Mouse (Mus musculus): ENCODE measurements around the gene Zfp385a. TPM values are rescaled to one million over a fixed set of nuclear protein-coding genes. Genes with fewer than 3 reads are reported as not detected.
A peak's percentile ranks its signal among the peaks of the same experiment; 100 is the strongest.

Gene Zfp385a
- polyA plus RNA-seq, 1 experiment: 35.6 TPM

- Histone ChIP-seq H3ac (ENCODE audit: control insufficient read depth, insufficient read length) (no peak overlapping the region), H3K4me2 (ENCODE audit: low read depth) (no peak overlapping the region), H3K36me3 (ENCODE audit: control insufficient read depth, insufficient read depth) (no peaks in the 10 kb centered on the region), H3K27me3 (ENCODE audit: control insufficient read depth, insufficient read depth, insufficient read length) (no peaks in the 10 kb centered on the region), H3K79me2 (ENCODE audit: control insufficient read depth, insufficient read depth) (no peaks in the 10 kb centered on the region), H3K4me3 (no peak overlapping the region)
- TF ChIP-seq TCF12 (IDR thresholded peaks at IDR 0.05; ENCODE audit: insufficient read depth, poor library complexity, severe bottlenecking) (no peak), CEBPB (IDR thresholded peaks at IDR 0.05; ENCODE audit: insufficient read depth, poor library complexity, severe bottlenecking) (peak; percentile 64; the same call in 1 of the 2 replicates), REST (IDR thresholded peaks at IDR 0.05; ENCODE audit: insufficient read depth, insufficient read length) (no peak), MYOD1 (IDR thresholded peaks at IDR 0.05; ENCODE audit: control insufficient read depth in 1 of 3, insufficient read length in 2 of 3, low read depth in 2 of 3) (no peak), MYOG (IDR thresholded peaks at IDR 0.05; ENCODE audit: control insufficient read depth in 1 of 3, insufficient read depth in 1 of 3, insufficient read length in 2 of 3, low read depth in 2 of 3) (no peak), POLR2A (IDR thresholded peaks at IDR 0.05; ENCODE audit: insufficient read length, low read depth) (no peak), SRF (IDR thresholded peaks at IDR 0.05; ENCODE audit: control insufficient read depth, insufficient read length, low read depth) (no peak)
Observed at GRCm38 (mm10) chr15:103382075-103382474, 42.2 kb upstream of the Zfp385a start.

DNA sequence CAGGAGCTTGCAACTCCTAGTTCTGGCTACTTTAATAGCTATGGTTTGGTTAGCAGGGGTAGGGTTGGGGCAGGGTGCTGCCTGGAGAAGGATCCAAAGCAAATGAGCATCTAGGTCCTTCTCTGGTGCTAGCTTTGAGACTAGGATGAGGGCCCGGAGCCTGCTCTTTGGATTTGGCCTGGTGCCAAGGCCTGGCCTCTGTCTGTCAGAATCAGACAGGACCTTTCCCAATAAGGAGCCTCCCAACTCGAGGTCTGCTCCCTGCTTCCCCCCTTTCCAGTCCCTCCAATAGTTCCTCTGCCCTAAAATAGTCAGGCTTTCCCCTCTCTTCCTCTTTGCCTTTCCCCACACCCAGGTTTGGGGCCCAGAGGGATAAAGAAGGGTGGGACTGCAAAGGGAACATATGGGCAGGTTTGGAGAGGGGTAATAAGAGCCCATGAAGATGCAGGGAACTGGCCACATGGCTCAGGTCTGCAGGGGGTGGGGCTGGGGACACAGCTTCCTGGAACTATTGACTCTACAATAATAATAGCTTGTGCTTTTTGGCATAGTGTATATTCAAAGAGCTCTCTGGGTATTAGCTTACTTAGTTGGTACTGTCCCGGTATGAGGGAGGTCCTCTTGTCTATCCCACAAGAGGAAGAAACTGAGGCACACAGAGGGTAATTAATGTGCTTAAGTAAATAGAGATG is 38.9 kb upstream of the Zfp385a start:
- Histone ChIP-seq H3K4me3 (no peak overlapping the region), H3K4me2 (ENCODE audit: low read depth) (peak overlapping the region; percentile 61), H3ac (ENCODE audit: control insufficient read depth, insufficient read length) (no peak overlapping the region), H3K27me3 (ENCODE audit: control insufficient read depth, insufficient read depth, insufficient read length) (no peaks in the 10 kb centered on the region), H3K36me3 (ENCODE audit: control insufficient read depth, insufficient read depth) (no peaks in the 10 kb centered on the region), H3K79me2 (ENCODE audit: control insufficient read depth, insufficient read depth) (no peaks in the 10 kb centered on the region)
- TF ChIP-seq TCF3 (IDR thresholded peaks at IDR 0.05; ENCODE audit: insufficient read length, low read depth): no peak
- TF ChIP-seq MYOD1 (IDR thresholded peaks at IDR 0.05; ENCODE audit: control insufficient read depth in 1 of 3, insufficient read length in 2 of 3, low read depth in 2 of 3): no peak
- TF ChIP-seq CEBPB (IDR thresholded peaks at IDR 0.05; ENCODE audit: insufficient read depth, poor library complexity, severe bottlenecking): no peak
- TF ChIP-seq MYOG (IDR thresholded peaks at IDR 0.05; ENCODE audit: control insufficient read depth in 1 of 3, insufficient read depth in 1 of 3, insufficient read length in 2 of 3, low read depth in 2 of 3): no peak
- no peak for TF ChIP-seq E2F4 (IDR thresholded peaks at IDR 0.05; ENCODE audit: insufficient read depth)
- no peak for TF ChIP-seq MAX (IDR thresholded peaks at IDR 0.05; ENCODE audit: low read depth)
- TF ChIP-seq USF1 (IDR thresholded peaks at IDR 0.05; ENCODE audit: low read depth): no peak
- TF ChIP-seq REST (IDR thresholded peaks at IDR 0.05; ENCODE audit: insufficient read depth, insufficient read length): no peak
- TF ChIP-seq SRF (IDR thresholded peaks at IDR 0.05; ENCODE audit: control insufficient read depth, insufficient read length, low read depth): no peak
- TF ChIP-seq TCF12 (IDR thresholded peaks at IDR 0.05; ENCODE audit: insufficient read depth, poor library complexity, severe bottlenecking): no peak
- TF ChIP-seq POLR2AphosphoS2 (IDR thresholded peaks at IDR 0.05; ENCODE audit: insufficient read length, low read depth): no peak
- TF ChIP-seq POLR2A (IDR thresholded peaks at IDR 0.05; ENCODE audit: insufficient read length, low read depth): no peak

- Histone ChIP-seq H3K4me3 (no peak overlapping the region), H3ac (ENCODE audit: control insufficient read depth, insufficient read length) (no peak overlapping the region), H3K27me3 (ENCODE audit: control insufficient read depth, insufficient read depth, insufficient read length) (no peaks in the 10 kb centered on the region), H3K79me2 (ENCODE audit: control insufficient read depth, insufficient read depth) (no peaks in the 10 kb centered on the region), H3K36me3 (ENCODE audit: control insufficient read depth, insufficient read depth) (no peaks in the 10 kb centered on the region), H3K4me2 (ENCODE audit: low read depth) (peak overlapping the region; percentile 61)
- TF ChIP-seq MAX (IDR thresholded peaks at IDR 0.05; ENCODE audit: low read depth): no peak
- TF ChIP-seq POLR2AphosphoS2 (IDR thresholded peaks at IDR 0.05; ENCODE audit: insufficient read length, low read depth): no peak
- TF ChIP-seq TCF3 (IDR thresholded peaks at IDR 0.05; ENCODE audit: insufficient read length, low read depth): no peak
- 0 out of 2 replicates have a peak, but pooled peaks have one; percentile 15 for TF ChIP-seq CEBPB (IDR thresholded peaks at IDR 0.05; ENCODE audit: insufficient read depth, poor library complexity, severe bottlenecking)
- TF ChIP-seq USF1 (IDR thresholded peaks at IDR 0.05; ENCODE audit: low read depth): no peak
- TF ChIP-seq TCF12 (IDR thresholded peaks at IDR 0.05; ENCODE audit: insufficient read depth, poor library complexity, severe bottlenecking): no peak
- no peak for TF ChIP-seq REST (IDR thresholded peaks at IDR 0.05; ENCODE audit: insufficient read depth, insufficient read length)
- no peak for TF ChIP-seq POLR2A (IDR thresholded peaks at IDR 0.05; ENCODE audit: insufficient read length, low read depth)
Observed at GRCm38 (mm10) chr15:103377752-103378664, 38.1 kb upstream of the Zfp385a start.

- H3K36me3 ChIP-seq (ENCODE audit: control insufficient read depth, insufficient read depth): no peaks in the 10 kb centered on the region
- H3ac ChIP-seq (ENCODE audit: control insufficient read depth, insufficient read length): no peak overlapping the region
- TF ChIP-seq TCF3 (IDR thresholded peaks at IDR 0.05; ENCODE audit: insufficient read length, low read depth): no peak
- TF ChIP-seq POLR2A (IDR thresholded peaks at IDR 0.05; ENCODE audit: insufficient read length, low read depth): no peak
- peak; percentile 62; the same call in 1 of the 2 replicates for TF ChIP-seq CEBPB (IDR thresholded peaks at IDR 0.05; ENCODE audit: insufficient read depth, poor library complexity, severe bottlenecking)
- no peaks in the 10 kb centered on the region for H3K79me2 ChIP-seq (ENCODE audit: control insufficient read depth, insufficient read depth)
- H3K4me2 ChIP-seq (ENCODE audit: low read depth): peak overlapping the region; percentile 49
- H3K4me3 ChIP-seq: no peak overlapping the region
- no peaks in the 10 kb centered on the region for H3K27me3 ChIP-seq (ENCODE audit: control insufficient read depth, insufficient read depth, insufficient read length)
Observed at GRCm38 (mm10) chr15:103376837-103377269, 37.0 kb upstream of the Zfp385a start.

All from myocyte (in vitro differentiated cells).